Mouse (Mus musculus): Measurements from ENCODE around the gene Stam2. TPM values are rescaled to one million over a fixed set of nuclear protein-coding genes. Genes with fewer than 3 reads are reported as not detected.

The Stam2 gene
- total RNA-seq, 2 experiments from 2014 or later, result 25.3 to 27.2 TPM

GRCm38 (mm10) chr2:52673172-52673571 is 68.9 kb downstream of the Stam2 start:
- no peak for DNase-seq (ENCODE audit: low spot score in 2 of 2)
- intact Hi-C loops (cut with DNase I), result no loop called here

GRCm38 (mm10) chr2:52670733-52671132 is 71.3 kb downstream of the Stam2 start:
- DNase-seq (ENCODE audit: low spot score in 2 of 2), result peak; percentile 44 to 89
- intact Hi-C loops (cut with DNase I), result loop anchor here (2.0 kb wide), 2 partner anchors 16 to 32 kb away; no protein-coding TSS in a partner anchor

DNA sequence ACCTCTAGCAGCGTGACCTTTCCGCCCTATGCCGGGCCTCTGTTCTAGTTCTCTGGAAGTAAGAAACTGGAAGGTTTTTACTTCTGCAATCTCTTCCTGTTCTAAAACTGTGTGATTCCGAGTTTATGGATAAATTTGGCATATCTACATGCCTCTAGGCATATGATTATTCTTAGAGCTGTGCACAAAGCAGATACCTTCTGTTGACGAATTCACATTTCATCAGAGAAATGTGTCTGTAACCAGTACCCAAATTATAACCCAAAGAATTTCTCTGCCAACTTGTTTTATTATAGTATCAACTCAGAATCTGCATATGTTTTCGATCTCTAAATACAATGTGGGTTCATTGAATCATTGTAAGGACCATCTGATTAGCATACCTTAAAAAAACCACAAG is 73.6 kb downstream of the Stam2 start:
- DNase-seq (ENCODE audit: low spot score in 2 of 2), result peak in 1 of 2 experiments; percentile 62
- intact Hi-C loops (cut with DNase I), result no loop called here

- peak in 1 of 2 experiments; percentile 70 for DNase-seq (ENCODE audit: low spot score in 2 of 2)
- intact Hi-C loops (cut with DNase I), result no loop called here
These were observed 85.4 kb downstream of the Stam2 start for GRCm38 (mm10) chr2:52656722-52657121.

DNA sequence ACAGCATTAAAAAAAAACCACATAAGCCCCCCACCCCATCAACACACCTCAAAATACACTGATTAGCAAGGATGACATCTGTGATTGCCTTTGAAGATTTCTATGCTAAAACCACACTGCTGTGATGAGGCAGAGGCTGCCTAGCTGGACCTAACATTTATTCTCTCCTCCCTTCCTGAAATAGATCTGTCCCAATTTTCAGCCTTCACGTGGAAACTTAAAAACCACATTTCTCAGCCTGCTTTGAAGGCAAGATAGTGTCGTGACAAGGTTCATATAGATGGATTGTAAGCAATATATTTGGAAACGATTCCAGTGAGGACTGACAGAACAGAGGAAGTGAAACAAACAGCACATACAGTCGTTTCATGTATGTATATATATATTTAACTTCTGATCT is 87.5 kb downstream of the Stam2 start:
- intact Hi-C loops (cut with DNase I), result loop anchor here (2.0 kb wide), 1 partner anchor 16 kb away; no protein-coding TSS in a partner anchor
- peak in 1 of 2 experiments; percentile 65 for DNase-seq (ENCODE audit: low spot score in 2 of 2)

DNA sequence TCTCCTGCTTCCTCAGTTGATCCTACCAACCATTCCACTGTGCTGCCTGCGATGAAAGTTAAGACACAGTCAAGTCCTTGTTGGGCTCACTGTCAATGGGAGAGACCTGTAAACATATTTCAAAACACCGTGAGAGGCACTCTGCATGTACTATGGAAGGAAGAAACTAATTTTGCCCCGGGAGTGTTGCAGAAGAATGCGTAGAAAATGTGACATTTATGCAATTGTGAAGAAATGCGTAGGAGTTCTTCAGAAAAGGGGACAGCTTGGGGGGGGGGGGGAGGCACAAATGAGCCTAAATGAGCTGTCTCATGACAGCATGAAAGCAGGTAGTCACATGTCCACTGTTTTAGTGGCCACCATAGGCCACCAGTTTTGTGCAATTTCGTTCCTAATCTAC is 90.5 kb downstream of the Stam2 start:
- DNase-seq (ENCODE audit: low spot score in 2 of 2), result peak in 1 of 2 experiments; percentile 76

GRCm38 (mm10) chr2:52647255-52647998 is 94.7 kb downstream of the Stam2 start:
- intact Hi-C loops (cut with DNase I), result no loop called here
- no peak for DNase-seq (ENCODE audit: low spot score in 2 of 2)

More for the DNA sequence above, 90.5 kb downstream of the Stam2 start:
- intact Hi-C loops (cut with DNase I), result no loop called here

DNA sequence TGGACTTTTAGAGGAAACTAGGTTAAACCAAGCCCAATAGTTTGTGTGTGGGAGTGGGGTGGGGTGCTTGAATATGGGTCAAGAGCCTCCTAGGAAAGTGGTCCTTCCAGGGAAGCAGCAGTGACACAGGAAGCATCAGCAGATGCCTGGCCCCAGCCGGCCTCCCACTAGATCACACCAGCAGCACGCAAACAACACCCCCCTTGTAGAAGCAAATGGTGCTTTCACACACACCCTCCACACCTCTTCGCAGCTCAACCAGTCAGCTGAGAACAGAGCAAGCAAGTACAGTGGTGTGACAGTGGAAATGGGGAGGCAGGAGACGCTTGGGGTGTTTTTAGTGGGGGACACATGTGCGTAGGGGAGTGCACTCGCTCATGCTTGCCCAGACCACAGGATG is 98.4 kb downstream of the Stam2 start:
- peak in 1 of 2 experiments; percentile 89 for DNase-seq (ENCODE audit: low spot score in 2 of 2)
- intact Hi-C loops (cut with DNase I), result no loop called here

Other genes with a start within 250 kb of the Stam2 start
- gene Cacnb4, start 65.5 kb downstream of the Stam2 start, total RNA-seq (2021), result 100 to 1,000 TPM; 168 to 178 TPM
- 10 to 100 TPM; 45.5 to 46.8 TPM for gene Fmnl2, start 115.6 kb upstream of the Stam2 start, total RNA-seq (2021)

Data from left cerebral cortex, postnatal 25 days (tissue).